Mouse (Mus musculus): Measurements from ENCODE around the gene Slc16a14.

DNA sequence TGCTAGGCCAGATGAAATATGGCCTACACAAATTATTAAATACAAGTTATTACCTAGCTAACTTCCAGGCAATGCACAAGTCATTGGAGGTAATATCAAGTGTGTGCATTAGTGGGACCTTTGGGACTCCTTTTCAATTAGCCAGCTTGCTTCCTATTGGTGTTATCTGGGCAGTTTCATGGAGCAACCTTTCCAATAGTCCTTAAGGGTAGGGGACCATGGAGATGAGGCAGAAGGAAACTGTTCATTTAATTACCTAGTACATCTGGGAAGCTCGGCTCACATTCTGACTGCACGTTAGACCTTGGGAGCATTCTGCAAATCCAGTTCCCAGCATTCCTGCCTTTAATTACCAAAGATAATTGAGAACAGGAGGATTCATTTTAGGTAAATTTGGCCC is 30.5 kb downstream of the Slc16a14 start:
- TF ChIP-seq GATA1 (IDR thresholded peaks at IDR 0.05; ENCODE audit: borderline replicate concordance, low read length) (no peak), FLI1 (IDR thresholded peaks at IDR 0.05; ENCODE audit: low read length) (no peak)
